21 mouse cellular contexts compared by ENCODE assay signal in the genomic region with DNA sequence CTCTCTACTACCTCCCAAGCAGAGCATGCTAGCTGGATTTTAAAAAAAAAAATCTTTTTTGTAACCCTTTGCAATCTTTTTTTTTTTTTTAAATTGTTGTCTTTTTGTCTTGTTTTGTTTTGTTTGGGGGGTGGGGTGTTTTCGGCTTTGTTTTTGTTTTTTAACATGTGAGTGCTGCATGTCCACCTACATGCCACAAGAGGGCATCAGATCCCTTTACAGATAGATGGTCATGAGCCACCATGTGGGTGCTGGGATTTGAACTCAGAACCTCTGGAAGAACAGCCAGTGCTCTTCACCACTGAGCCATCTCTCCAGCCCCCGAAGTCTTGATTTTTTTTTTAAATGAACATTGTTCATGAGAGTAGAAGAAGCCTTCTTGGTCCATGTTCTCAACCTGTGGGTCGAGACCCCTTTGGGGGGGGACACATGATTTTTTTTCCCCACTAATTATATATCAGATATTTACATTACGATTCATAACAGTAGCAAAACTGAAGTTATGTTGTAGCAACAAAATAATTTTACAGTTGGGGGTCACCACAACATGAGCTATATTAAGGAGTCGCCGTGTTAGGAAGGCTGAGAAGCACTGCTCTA. TPM values are rescaled to one million over a fixed set of nuclear protein-coding genes. Genes with fewer than 3 reads are reported as not detected.
DNase-seq lines count a peak whose midpoint lies in the region; ATAC-seq and TF ChIP-seq lines count a peak whose summit lies in the region.
"Had no signal": no experiment of that assay in that cellular context is flagged by ENCODE, and none has a peak within 500 bp of the region (broad histone marks: within the 10 kb centered on the region; RNA-seq: fewer than 3 reads in every experiment).

No protein-coding gene starts in this region.

- H3K9me3 ChIP-seq in hindbrain, postnatal 0 days (ENCODE audit: low read length), result no peaks in the 10 kb centered on the region
- H3K9me3 ChIP-seq in hindbrain, embryonic 10.5 days, result 0 out of 2 replicates have a peak, but pooled peaks cover 3% of the 10 kb centered on the region
- no peaks in the 10 kb centered on the region for H3K9me3 ChIP-seq in midbrain, embryonic 11.5 days (ENCODE audit: control insufficient read depth, low read length)
- no peaks in the 10 kb centered on the region for H3K9me3 ChIP-seq in midbrain, embryonic 16.5 days (replicated peaks; ENCODE audit: control insufficient read depth, low read length, poor library complexity, severe bottlenecking)
- H3K9me3 ChIP-seq in MEL (replicated peaks; ENCODE audit: insufficient read depth, low read length), result no peaks in the 10 kb centered on the region
- H3K9me3 ChIP-seq in stomach, postnatal 0 days (ENCODE audit: control insufficient read depth, low read length), result no peaks in the 10 kb centered on the region
- H3K9me3 ChIP-seq: kidney, embryonic 15.5 days; limb, embryonic 15.5 days had no signal

- H3K27me3 ChIP-seq in hindbrain, postnatal 0 days (ENCODE audit: insufficient read depth, low read length), result no peaks in the 10 kb centered on the region
- H3K27me3 ChIP-seq in hindbrain, embryonic 10.5 days (ENCODE audit: insufficient read depth, poor library complexity, severe bottlenecking), result no peaks in the 10 kb centered on the region
- no peaks in the 10 kb centered on the region for H3K27me3 ChIP-seq in midbrain, embryonic 11.5 days (ENCODE audit: control insufficient read depth, insufficient read depth, low read length)
- H3K27me3 ChIP-seq in midbrain, embryonic 16.5 days (ENCODE audit: control insufficient read depth, insufficient read depth, low read depth, low read length), result no peaks in the 10 kb centered on the region
- no peaks in the 10 kb centered on the region for H3K27me3 ChIP-seq in MEL (ENCODE audit: control insufficient read depth in 1 of 2, insufficient read depth in 2 of 2, low read length in 2 of 2)
- no peaks in the 10 kb centered on the region for H3K27me3 ChIP-seq in stomach, postnatal 0 days (ENCODE audit: control insufficient read depth, insufficient read depth, low read length)
- H3K27me3 ChIP-seq: limb, embryonic 15.5 days had no signal

- H3K79me2 ChIP-seq in MEL (ENCODE audit: control insufficient read depth, insufficient read depth, low read length, poor library complexity), result no peaks in the 10 kb centered on the region

- no peaks in the 10 kb centered on the region for H3K4me1 ChIP-seq in hindbrain, postnatal 0 days (ENCODE audit: insufficient read depth, low read length)
- peaks cover 4% of the 10 kb centered on the region; the same call in 1 of the 2 replicates for H3K4me1 ChIP-seq in hindbrain, embryonic 10.5 days (replicated peaks)
- no peaks in the 10 kb centered on the region for H3K4me1 ChIP-seq in midbrain, embryonic 11.5 days (ENCODE audit: control insufficient read depth, insufficient read depth, low read length)
- no peaks in the 10 kb centered on the region for H3K4me1 ChIP-seq in midbrain, embryonic 16.5 days (ENCODE audit: control insufficient read depth, insufficient read depth, low read length)
- H3K4me1 ChIP-seq in MEL (ENCODE audit: control insufficient read depth in 1 of 2, insufficient read depth in 2 of 2, low read length in 2 of 2), result no peaks in the 10 kb centered on the region; a peak in 1 of 4 replicates
- no peaks in the 10 kb centered on the region for H3K4me1 ChIP-seq in stomach, postnatal 0 days (replicated peaks; ENCODE audit: control insufficient read depth, insufficient read depth)
- H3K4me1 ChIP-seq: kidney, embryonic 15.5 days had no signal

- TF ChIP-seq CTCF in hindbrain, postnatal 0 days (IDR thresholded peaks at IDR 0.05; ENCODE audit: low read depth), result peak; percentile 43
- peak in 2 of 3 experiments; percentile 12 to 41; a peak in 3 of 6 replicates for TF ChIP-seq CTCF in MEL (IDR thresholded peaks at IDR 0.05 in 2 of 3, conservative IDR thresholded peaks at IDR 0.05 in 1 of 3; ENCODE audit: control insufficient read depth in 1 of 3, insufficient read depth in 1 of 3, low read depth in 2 of 3, low read length in 3 of 3, poor library complexity in 1 of 3, severe bottlenecking in 1 of 3)
- TF ChIP-seq CTCF in stomach, postnatal 0 days (IDR thresholded peaks at IDR 0.05; ENCODE audit: low read depth), result peak; percentile 57

- peak; percentile 23 for TF ChIP-seq RAD21 in MEL (IDR thresholded peaks at IDR 0.05; ENCODE audit: low read depth, low read length)

- H3K4me3 ChIP-seq in hindbrain, postnatal 0 days (ENCODE audit: low read length), result no peak overlapping the region
- no peak overlapping the region for H3K4me3 ChIP-seq in hindbrain, embryonic 10.5 days
- no peak overlapping the region for H3K4me3 ChIP-seq in midbrain, embryonic 11.5 days (ENCODE audit: low read depth, low read length)
- no peak overlapping the region for H3K4me3 ChIP-seq in midbrain, embryonic 16.5 days (ENCODE audit: low read depth, low read length)
- H3K4me3 ChIP-seq in MEL (ENCODE audit: control insufficient read depth in 1 of 2, insufficient read depth in 1 of 2, low read depth in 2 of 2, low read length in 2 of 2), result no peak overlapping the region
- H3K4me3 ChIP-seq in stomach, postnatal 0 days (ENCODE audit: low read depth, low read length), result no peak overlapping the region
- H3K4me3 ChIP-seq: kidney, embryonic 15.5 days; limb, embryonic 15.5 days; myocyte had no signal

- H3K27ac ChIP-seq in hindbrain, postnatal 0 days, result no peak overlapping the region
- no peak overlapping the region for H3K27ac ChIP-seq in hindbrain, embryonic 10.5 days
- H3K27ac ChIP-seq in midbrain, embryonic 11.5 days (ENCODE audit: low read depth, low read length), result no peak overlapping the region
- no peak overlapping the region for H3K27ac ChIP-seq in midbrain, embryonic 16.5 days (ENCODE audit: low read length)
- no peak overlapping the region for H3K27ac ChIP-seq in MEL (ENCODE audit: control insufficient read depth, low read depth, low read length)
- H3K27ac ChIP-seq in stomach, postnatal 0 days (replicated peaks), result no peak overlapping the region
- H3K27ac ChIP-seq: kidney, embryonic 15.5 days; limb, embryonic 15.5 days had no signal

- no peak overlapping the region for H3K9ac ChIP-seq in hindbrain, postnatal 0 days (replicated peaks; ENCODE audit: low read length)
- H3K9ac ChIP-seq in midbrain, embryonic 11.5 days (ENCODE audit: low read length), result no peak overlapping the region
- H3K9ac ChIP-seq in midbrain, embryonic 16.5 days (ENCODE audit: low read depth, low read length), result no peak overlapping the region
- H3K9ac ChIP-seq in MEL (ENCODE audit: control insufficient read depth, low read depth, low read length, poor library complexity, severe bottlenecking), result no peak overlapping the region
- H3K9ac ChIP-seq in stomach, postnatal 0 days (ENCODE audit: low read length), result no peak overlapping the region
- H3K9ac ChIP-seq: kidney, embryonic 15.5 days; limb, embryonic 15.5 days had no signal

- no peak for TF ChIP-seq EP300 in MEL (IDR thresholded peaks at IDR 0.05; ENCODE audit: low read depth in 1 of 2, low read length in 2 of 2)
- TF ChIP-seq EP300 in stomach, postnatal 0 days (optimal IDR thresholded peaks at IDR 0.05), result no peak

- no peak overlapping the region for H3K4me2 ChIP-seq in hindbrain, postnatal 0 days (ENCODE audit: low read depth, low read length)
- no peak overlapping the region for H3K4me2 ChIP-seq in midbrain, embryonic 11.5 days
- no peak overlapping the region for H3K4me2 ChIP-seq in midbrain, embryonic 16.5 days (ENCODE audit: low read length)
- no peak overlapping the region for H3K4me2 ChIP-seq in stomach, postnatal 0 days (replicated peaks; ENCODE audit: low read depth)

- H3K36me3 ChIP-seq in hindbrain, postnatal 0 days (ENCODE audit: insufficient read depth, low read length), result no peaks in the 10 kb centered on the region
- no peaks in the 10 kb centered on the region for H3K36me3 ChIP-seq in hindbrain, embryonic 10.5 days
- no peaks in the 10 kb centered on the region for H3K36me3 ChIP-seq in midbrain, embryonic 11.5 days (ENCODE audit: control insufficient read depth, insufficient read depth, low read length)
- no peaks in the 10 kb centered on the region for H3K36me3 ChIP-seq in midbrain, embryonic 16.5 days (ENCODE audit: control insufficient read depth, insufficient read depth, low read length)
- no peaks in the 10 kb centered on the region for H3K36me3 ChIP-seq in MEL (ENCODE audit: control insufficient read depth in 1 of 2, insufficient read depth in 2 of 2, low read length in 2 of 2)
- H3K36me3 ChIP-seq in stomach, postnatal 0 days (ENCODE audit: control insufficient read depth, insufficient read depth, low read length), result no peaks in the 10 kb centered on the region
- H3K36me3 ChIP-seq: kidney, embryonic 15.5 days; limb, embryonic 15.5 days had no signal

- no peak for DNase-seq in hindbrain, postnatal 0 days (ENCODE audit: low spot score)
- no peak for DNase-seq in hindbrain, embryonic 10.5 days (ENCODE audit: low spot score)
- DNase-seq in midbrain, embryonic 11.5 days (ENCODE audit: low spot score, missing footprints), result peak; percentile 82
- DNase-seq in MEL (ENCODE audit: low read depth, low spot score), result no peak
- DNase-seq in stomach, postnatal 0 days (ENCODE audit: low spot score), result no peak
- no peak for DNase-seq in urinary bladder, postnatal 10 days (ENCODE audit: low spot score)
- DNase-seq in kidney, postnatal 25 days, result no peak
- DNase-seq: cerebellum, adult 11 months; cerebellum, postnatal 25 days; gastrocnemius, postnatal 14 days; heart, postnatal 36 days; right cerebral cortex, adult 18-20 months had no signal

- TF ChIP-seq POLR2A in MEL (IDR thresholded peaks at IDR 0.05; ENCODE audit: control insufficient read depth in 1 of 2, insufficient read depth in 1 of 2, low read depth in 1 of 2, low read length in 2 of 2, poor library complexity in 1 of 2), result no peak

- WGBS in hindbrain, postnatal 0 days, result 92% methylated on average over 6 of the region's 6 CpGs
- 92% methylated on average over 6 of the region's 6 CpGs for WGBS in hindbrain, embryonic 10.5 days
- 91% methylated on average over 6 of the region's 6 CpGs for WGBS in midbrain, embryonic 11.5 days
- WGBS in midbrain, embryonic 16.5 days, result 97% methylated on average over 6 of the region's 6 CpGs
- WGBS in stomach, postnatal 0 days, result 95% methylated on average over 6 of the region's 6 CpGs

- no peak for ATAC-seq in hindbrain, postnatal 0 days
- no peak for ATAC-seq in midbrain, embryonic 11.5 days (ENCODE audit: low FRiP score)
- no peak for ATAC-seq in midbrain, embryonic 16.5 days
- no peak for ATAC-seq in stomach, postnatal 0 days (ENCODE audit: low FRiP score, low TSS enrichment)
- ATAC-seq: activated CD4-positive, CD25-positive, alpha-beta regulatory T cell, adult 4 months had no signal

RNA-seq across cellular contexts. Expression of a gene that starts 18.3 kb away (rescaled TPM):
- not detected in 2 replicates for total RNA-seq in hindbrain, postnatal 0 days (2014; rRNA removed)
- polyA plus RNA-seq in hindbrain, postnatal 0 days (2015; fragmentation: Nextera tagmentation; extraction: Ambion mirVana), result not detected in 2 replicates
- not detected in 2 replicates for polyA plus RNA-seq in hindbrain, embryonic 10.5 days (2016; fragmentation: Nextera tagmentation; extraction: Ambion mirVana)
- not detected in 2 replicates for polyA plus RNA-seq in midbrain, embryonic 11.5 days (2014; fragmentation: Nextera tagmentation; extraction: Ambion mirVana)
- polyA plus RNA-seq in midbrain, embryonic 16.5 days (2015; fragmentation: Nextera tagmentation; extraction: Ambion mirVana), result not detected in 2 replicates
- not detected in 2 replicates for total RNA-seq in MEL (2012; rRNA removed)
- polyA plus RNA-seq in MEL (2012; ENCODE audit: insufficient read depth in 1 of 2, insufficient read length in 2 of 2, low read depth in 1 of 2, low replicate concordance in 2 of 2, missing spikeins in 1 of 2), result not detected
- not detected in 2 replicates for polyA plus RNA-seq in stomach, postnatal 0 days (2015; fragmentation: Nextera tagmentation; extraction: Ambion mirVana)
- total RNA-seq: gastrocnemius, postnatal 14 days; heart, postnatal 36 days; left cerebral cortex, postnatal 14 days; neutrophil, adult 5-6 weeks had no signal
- polyA plus RNA-seq: activated CD4-positive, CD25-positive, alpha-beta regulatory T cell, adult 4 months; heart, embryonic 11.5 days; kidney, embryonic 15.5 days; limb, embryonic 15.5 days; lung, embryonic 16.5 days; myocyte had no signal

RNA-seq across cellular contexts. Expression of a gene that starts 18.8 kb away (rescaled TPM):
- 181 and 252 TPM in 2 replicates for total RNA-seq in hindbrain, postnatal 0 days (2014; rRNA removed)
- polyA plus RNA-seq in hindbrain, postnatal 0 days (2015; fragmentation: Nextera tagmentation; extraction: Ambion mirVana), result 476 and 491 TPM in 2 replicates
- polyA plus RNA-seq in hindbrain, embryonic 10.5 days (2016; fragmentation: Nextera tagmentation; extraction: Ambion mirVana), result 664 and 711 TPM in 2 replicates
- 823 and 852 TPM in 2 replicates for polyA plus RNA-seq in midbrain, embryonic 11.5 days (2014; fragmentation: Nextera tagmentation; extraction: Ambion mirVana)
- polyA plus RNA-seq in midbrain, embryonic 16.5 days (2015; fragmentation: Nextera tagmentation; extraction: Ambion mirVana), result 461 and 495 TPM in 2 replicates
- total RNA-seq in MEL (2012; rRNA removed), result 1,152 and 1,208 TPM in 2 replicates
- polyA plus RNA-seq in MEL (2012; ENCODE audit: insufficient read depth in 1 of 2, insufficient read length in 2 of 2, low read depth in 1 of 2, low replicate concordance in 2 of 2, missing spikeins in 1 of 2), result 1,000 to 10,000 TPM in 1 of 2 experiments, 100 to 1,000 TPM in 1; 227 to 1,291 TPM
- polyA plus RNA-seq in stomach, postnatal 0 days (2015; fragmentation: Nextera tagmentation; extraction: Ambion mirVana), result 559 TPM in 2 replicates

RNA-seq across cellular contexts. Expression of a gene that starts 35.1 kb away (rescaled TPM):
- 65.6 and 66.8 TPM in 2 replicates for total RNA-seq in hindbrain, postnatal 0 days (2014; rRNA removed)
- 79.7 and 80.3 TPM in 2 replicates for polyA plus RNA-seq in hindbrain, postnatal 0 days (2015; fragmentation: Nextera tagmentation; extraction: Ambion mirVana)
- 17.6 and 22.4 TPM in 2 replicates for polyA plus RNA-seq in hindbrain, embryonic 10.5 days (2016; fragmentation: Nextera tagmentation; extraction: Ambion mirVana)
- 40.6 and 41.9 TPM in 2 replicates for polyA plus RNA-seq in midbrain, embryonic 11.5 days (2014; fragmentation: Nextera tagmentation; extraction: Ambion mirVana)
- polyA plus RNA-seq in midbrain, embryonic 16.5 days (2015; fragmentation: Nextera tagmentation; extraction: Ambion mirVana), result 76.0 and 88.0 TPM in 2 replicates
- 8.1 and 10.4 TPM in 2 replicates for total RNA-seq in MEL (2012; rRNA removed)
- polyA plus RNA-seq in MEL (2012; ENCODE audit: insufficient read depth in 1 of 2, insufficient read length in 2 of 2, low read depth in 1 of 2, low replicate concordance in 2 of 2, missing spikeins in 1 of 2), result 10 to 100 TPM in 1 of 2 experiments, not detected in 1; 14.7 TPM
- 20.5 and 20.6 TPM in 2 replicates for polyA plus RNA-seq in stomach, postnatal 0 days (2015; fragmentation: Nextera tagmentation; extraction: Ambion mirVana)

RNA-seq across cellular contexts. Expression of a gene that starts 35.1 kb away (rescaled TPM):
- 18.0 and 22.6 TPM in 2 replicates for total RNA-seq in hindbrain, postnatal 0 days (2014; rRNA removed)
- 22.6 and 23.1 TPM in 2 replicates for polyA plus RNA-seq in hindbrain, postnatal 0 days (2015; fragmentation: Nextera tagmentation; extraction: Ambion mirVana)
- polyA plus RNA-seq in hindbrain, embryonic 10.5 days (2016; fragmentation: Nextera tagmentation; extraction: Ambion mirVana), result 36.8 and 44.8 TPM in 2 replicates
- 40.4 and 42.9 TPM in 2 replicates for polyA plus RNA-seq in midbrain, embryonic 11.5 days (2014; fragmentation: Nextera tagmentation; extraction: Ambion mirVana)
- 33.2 and 34.7 TPM in 2 replicates for polyA plus RNA-seq in midbrain, embryonic 16.5 days (2015; fragmentation: Nextera tagmentation; extraction: Ambion mirVana)
- total RNA-seq in MEL (2012; rRNA removed), result 50.8 and 60.8 TPM in 2 replicates
- 10 to 100 TPM in 1 of 2 experiments, not detected in 1; 40.3 TPM for polyA plus RNA-seq in MEL (2012; ENCODE audit: insufficient read depth in 1 of 2, insufficient read length in 2 of 2, low read depth in 1 of 2, low replicate concordance in 2 of 2, missing spikeins in 1 of 2)
- 9.5 and 9.6 TPM in 2 replicates for polyA plus RNA-seq in stomach, postnatal 0 days (2015; fragmentation: Nextera tagmentation; extraction: Ambion mirVana)

RNA-seq across cellular contexts. Expression of a gene that starts 56.1 kb away (rescaled TPM):
- total RNA-seq in hindbrain, postnatal 0 days (2014; rRNA removed), result 1.6 and 2.1 TPM in 2 replicates
- 0.74 and 0.88 TPM in 2 replicates for polyA plus RNA-seq in hindbrain, postnatal 0 days (2015; fragmentation: Nextera tagmentation; extraction: Ambion mirVana)
- polyA plus RNA-seq in hindbrain, embryonic 10.5 days (2016; fragmentation: Nextera tagmentation; extraction: Ambion mirVana), result 3.9 TPM in 2 replicates
- 4.4 and 5.2 TPM in 2 replicates for polyA plus RNA-seq in midbrain, embryonic 11.5 days (2014; fragmentation: Nextera tagmentation; extraction: Ambion mirVana)
- 0.49 and 0.52 TPM in 2 replicates for polyA plus RNA-seq in midbrain, embryonic 16.5 days (2015; fragmentation: Nextera tagmentation; extraction: Ambion mirVana)
- total RNA-seq in MEL (2012; rRNA removed), result not detected in 2 replicates
- not detected for polyA plus RNA-seq in MEL (2012; ENCODE audit: insufficient read depth in 1 of 2, insufficient read length in 2 of 2, low read depth in 1 of 2, low replicate concordance in 2 of 2, missing spikeins in 1 of 2)
- polyA plus RNA-seq in stomach, postnatal 0 days (2015; fragmentation: Nextera tagmentation; extraction: Ambion mirVana), result not detected in 2 replicates
- total RNA-seq: neutrophil, adult 5-6 weeks had no signal
- polyA plus RNA-seq: activated CD4-positive, CD25-positive, alpha-beta regulatory T cell, adult 4 months; lung, embryonic 16.5 days had no signal
